10 mouse cellular contexts compared by ENCODE assay signal in genomic region chr2:174116929-174117328, GRCm38 (mm10). TPM values are rescaled to one million over a fixed set of nuclear protein-coding genes. Genes with fewer than 3 reads are reported as not detected.
DNase-seq lines count a peak whose midpoint lies in the region; ATAC-seq and TF ChIP-seq lines count a peak whose summit lies in the region.
"Had no signal": no experiment of that assay in that cellular context is flagged by ENCODE, and none has a peak within 500 bp of the region (broad histone marks: within the 10 kb centered on the region; RNA-seq: fewer than 3 reads in every experiment).

No protein-coding gene starts in this region.

- H3K27me3 ChIP-seq in hindbrain, embryonic 11.5 days (ENCODE audit: control insufficient read depth, insufficient read depth, low read length): no peaks in the 10 kb centered on the region
- H3K27me3 ChIP-seq in hindbrain, postnatal 0 days (ENCODE audit: insufficient read depth, low read length): no peaks in the 10 kb centered on the region
- H3K27me3 ChIP-seq: liver, embryonic 15.5 days; stomach, embryonic 15.5 days had no signal

- peak; percentile 62; the same call in 1 of the 2 replicates for ATAC-seq in hindbrain, embryonic 11.5 days (ENCODE audit: low FRiP score)
- no peak for ATAC-seq in hindbrain, postnatal 0 days

- no peak for TF ChIP-seq CTCF in hindbrain, postnatal 0 days (IDR thresholded peaks at IDR 0.05; ENCODE audit: low read depth)

- H3K9ac ChIP-seq in hindbrain, embryonic 11.5 days (ENCODE audit: low read depth, low read length): 0 out of 2 replicates have a peak overlapping the region, but pooled peaks have one; percentile 11
- H3K9ac ChIP-seq in hindbrain, postnatal 0 days (replicated peaks; ENCODE audit: low read length): no peak overlapping the region
- H3K9ac ChIP-seq: liver, embryonic 15.5 days; stomach, embryonic 15.5 days had no signal

- H3K4me1 ChIP-seq in hindbrain, embryonic 11.5 days (replicated peaks; ENCODE audit: control insufficient read depth, insufficient read depth, low read length): 0 out of 2 replicates have a peak, but pooled peaks cover 2% of the 10 kb centered on the region
- H3K4me1 ChIP-seq in hindbrain, postnatal 0 days (ENCODE audit: insufficient read depth, low read length): no peaks in the 10 kb centered on the region
- H3K4me1 ChIP-seq: liver, embryonic 15.5 days; stomach, embryonic 15.5 days had no signal

- DNase-seq in hindbrain, embryonic 11.5 days (ENCODE audit: low spot score): no peak
- no peak for DNase-seq in hindbrain, postnatal 0 days (ENCODE audit: low spot score)
- peak; percentile 88 for DNase-seq in ZHBTc4 (ENCODE audit: low read depth, low spot score)
- peak; percentile 28 for DNase-seq in forelimb bud, embryonic 11.5 days (ENCODE audit: low read depth, low spot score)
- DNase-seq in retina, embryonic 14.5 days (ENCODE audit: low spot score): peak; percentile 17
- no peak for DNase-seq in thymus, adult 18-20 months
- no peak for DNase-seq in cerebellum, adult 9-11 months
- DNase-seq: cerebellum, adult 2 months had no signal

- H3K36me3 ChIP-seq in hindbrain, embryonic 11.5 days (ENCODE audit: control insufficient read depth, insufficient read depth, low read length): no peaks in the 10 kb centered on the region
- peaks cover 9% of the 10 kb centered on the region for H3K36me3 ChIP-seq in hindbrain, postnatal 0 days (ENCODE audit: insufficient read depth, low read length)

- H3K27ac ChIP-seq in hindbrain, embryonic 11.5 days (ENCODE audit: low read depth, low read length): 0 out of 2 replicates have a peak overlapping the region, but pooled peaks have one; percentile 30
- no peak overlapping the region for H3K27ac ChIP-seq in hindbrain, postnatal 0 days
- H3K27ac ChIP-seq: liver, embryonic 15.5 days; stomach, embryonic 15.5 days had no signal

- H3K4me2 ChIP-seq in hindbrain, embryonic 11.5 days (replicated peaks; ENCODE audit: low read depth, low read length): no peak overlapping the region
- H3K4me2 ChIP-seq in hindbrain, postnatal 0 days (ENCODE audit: low read depth, low read length): no peak overlapping the region
- H3K4me2 ChIP-seq: liver, embryonic 15.5 days; stomach, embryonic 15.5 days had no signal

- WGBS in hindbrain, embryonic 11.5 days: 56% methylated on average over 16 of the region's 16 CpGs
- 67% methylated on average over 16 of the region's 16 CpGs for WGBS in hindbrain, postnatal 0 days

- no peaks in the 10 kb centered on the region for H3K9me3 ChIP-seq in hindbrain, embryonic 11.5 days (ENCODE audit: control insufficient read depth, low read length)
- no peaks in the 10 kb centered on the region for H3K9me3 ChIP-seq in hindbrain, postnatal 0 days (ENCODE audit: low read length)
- H3K9me3 ChIP-seq: liver, embryonic 15.5 days; stomach, embryonic 15.5 days had no signal

- H3K4me3 ChIP-seq in hindbrain, embryonic 11.5 days (ENCODE audit: low read depth, low read length): no peak overlapping the region
- H3K4me3 ChIP-seq in hindbrain, postnatal 0 days (ENCODE audit: low read length): no peak overlapping the region
- H3K4me3 ChIP-seq: liver, embryonic 15.5 days; stomach, embryonic 15.5 days had no signal

RNA-seq across cellular contexts. Expression of gene Npepl1, which starts 6.8 kb away (rescaled TPM):
- 23.0 and 24.6 TPM in 2 replicates for polyA plus RNA-seq in hindbrain, embryonic 11.5 days (2014; fragmentation: Nextera tagmentation; extraction: Ambion mirVana)
- 24.7 and 29.5 TPM in 2 replicates for total RNA-seq in hindbrain, postnatal 0 days (2014; rRNA removed)
- polyA plus RNA-seq in hindbrain, postnatal 0 days (2015; fragmentation: Nextera tagmentation; extraction: Ambion mirVana): 18.8 and 20.3 TPM in 2 replicates

RNA-seq across cellular contexts. Expression of gene Stx16, which starts 40.8 kb away (rescaled TPM):
- polyA plus RNA-seq in hindbrain, embryonic 11.5 days (2014; fragmentation: Nextera tagmentation; extraction: Ambion mirVana): 8.5 and 9.8 TPM in 2 replicates
- 23.5 and 30.5 TPM in 2 replicates for total RNA-seq in hindbrain, postnatal 0 days (2014; rRNA removed)
- 7.9 and 8.6 TPM in 2 replicates for polyA plus RNA-seq in hindbrain, postnatal 0 days (2015; fragmentation: Nextera tagmentation; extraction: Ambion mirVana)

Comparison
In these comparisons a context has a peak if more than half of its experiments do, and no peak if none do; other contexts are left out.
1. DNase-seq: peak in ZHBTc4 (single experiment), forelimb bud, embryonic 11.5 days (single experiment) and retina, embryonic 14.5 days (single experiment); none in hindbrain, embryonic 11.5 days (single experiment), hindbrain, postnatal 0 days (single experiment), thymus, adult 18-20 months (0 of 2) and cerebellum, adult 9-11 months (single experiment).